Comparison of ENCODE assay signal across 8 mouse cellular contexts in genomic region chr5:100428031-100428733, GRCm38 (mm10). TPM values are rescaled to one million over a fixed set of nuclear protein-coding genes. Genes with fewer than 3 reads are reported as not detected.
DNase-seq lines count a peak whose midpoint lies in the region; ATAC-seq lines count a peak whose summit lies in the region.

No protein-coding gene starts in this region.

- peak overlapping the region; percentile 81 for H3K4me3 ChIP-seq in limb, embryonic 13.5 days
- H3K4me3 ChIP-seq in stomach, embryonic 15.5 days (replicated peaks) = peak overlapping the region; percentile 91

- DNase-seq in embryo, embryonic 10.5 days (ENCODE audit: low spot score) = peak; percentile 35
- no peak for DNase-seq in embryo, embryonic 11 days
- peak; percentile 4 for DNase-seq in thymus, postnatal 0 days (ENCODE audit: low spot score)
- DNase-seq in thymus, postnatal 14 days = no peak
- DNase-seq in urinary bladder, adult 2 months (ENCODE audit: low spot score) = no peak
- DNase-seq in cerebellum, postnatal 25 days = no peak

- peak overlapping the region; percentile 84 for H3K4me2 ChIP-seq in limb, embryonic 13.5 days (replicated peaks)
- H3K4me2 ChIP-seq in stomach, embryonic 15.5 days = peak overlapping the region; percentile 77

- no peaks in the 10 kb centered on the region for H3K9me3 ChIP-seq in limb, embryonic 13.5 days
- H3K9me3 ChIP-seq in stomach, embryonic 15.5 days = no peaks in the 10 kb centered on the region

- peaks cover 56% of the 10 kb centered on the region for H3K4me1 ChIP-seq in limb, embryonic 13.5 days
- H3K4me1 ChIP-seq in stomach, embryonic 15.5 days = peaks cover 36% of the 10 kb centered on the region

- H3K9ac ChIP-seq in limb, embryonic 13.5 days = peak overlapping the region; percentile 97
- peak overlapping the region; percentile 48; the same call in 1 of the 2 replicates for H3K9ac ChIP-seq in stomach, embryonic 15.5 days

- H3K27ac ChIP-seq in limb, embryonic 13.5 days = no peak overlapping the region
- no peak overlapping the region for H3K27ac ChIP-seq in stomach, embryonic 15.5 days

- 10% methylated on average over 5 of the region's 5 CpGs for WGBS in limb, embryonic 13.5 days
- WGBS in stomach, embryonic 15.5 days = 3% methylated on average over 5 of the region's 5 CpGs

- no peaks in the 10 kb centered on the region for H3K27me3 ChIP-seq in limb, embryonic 13.5 days
- no peaks in the 10 kb centered on the region for H3K27me3 ChIP-seq in stomach, embryonic 15.5 days (replicated peaks)

- ATAC-seq in limb, embryonic 13.5 days (ENCODE audit: low FRiP score, low read depth) = no peak
- no peak for ATAC-seq in stomach, embryonic 15.5 days (ENCODE audit: insufficient read depth, low FRiP score, low read depth)

- H3K36me3 ChIP-seq in limb, embryonic 13.5 days = peaks cover 49% of the 10 kb centered on the region
- H3K36me3 ChIP-seq in stomach, embryonic 15.5 days = peaks cover 23% of the 10 kb centered on the region

RNA-seq across cellular contexts. Expression of gene Sec31a, which starts 12.1 kb away (rescaled TPM):
- polyA plus RNA-seq in thymus, postnatal 0 days (2015; fragmentation: Nextera tagmentation; extraction: Ambion mirVana) = 75.0 and 79.4 TPM in 2 replicates
- polyA plus RNA-seq in limb, embryonic 13.5 days (2015; fragmentation: Nextera tagmentation; extraction: Ambion mirVana) = 208 and 231 TPM in 2 replicates
- 158 and 187 TPM in 2 replicates for polyA plus RNA-seq in stomach, embryonic 15.5 days (2015; fragmentation: Nextera tagmentation; extraction: Ambion mirVana)
- polyA plus RNA-seq in urinary bladder, adult 2 months (2012; rRNA removed) = 148 and 178 TPM in 2 replicates

Comparison
In these comparisons a context has a peak if more than half of its experiments do, and no peak if none do; other contexts are left out.
1. DNase-seq: peak in embryo, embryonic 10.5 days (single experiment) and thymus, postnatal 0 days (single experiment); none in embryo, embryonic 11 days (single experiment), thymus, postnatal 14 days (single experiment), urinary bladder, adult 2 months (single experiment) and cerebellum, postnatal 25 days (0 of 2).